Mouse (Mus musculus): ENCODE measurements around the gene Lrrn4cl. TPM values are rescaled to one million over a fixed set of nuclear protein-coding genes. Genes with fewer than 3 reads are reported as not detected.
"Not testable (repeated sequence)": the region's sequence is repeated elsewhere in the genome, so short reads cannot be mapped to it uniquely, and the experiment has no call there.

The Lrrn4cl gene
- total RNA-seq, 2 experiments from 2014 or later = 5.5 to 6.1 TPM

GRCm38 (mm10) chr19:8881034-8881392 is 30.4 kb downstream of the Lrrn4cl start:
- no peak for DNase-seq

DNA sequence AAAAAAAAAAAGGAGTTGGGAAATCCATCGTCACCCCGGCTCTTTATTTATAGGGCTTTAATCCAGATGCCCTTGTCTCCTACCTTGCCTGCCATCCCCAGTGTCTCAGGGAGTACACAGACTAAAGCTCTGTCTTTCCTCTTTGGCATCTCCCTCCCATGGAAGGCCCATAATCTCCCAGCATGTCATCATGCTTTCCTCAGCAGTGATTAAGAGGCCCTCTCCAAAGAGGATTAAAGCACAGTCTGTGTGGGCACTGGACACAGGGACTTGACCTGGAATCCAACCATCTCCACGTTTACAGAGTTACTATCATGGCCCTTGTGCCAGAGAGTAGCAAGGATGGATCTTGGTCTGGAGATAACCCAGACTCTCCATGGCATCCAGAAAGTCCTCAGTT is 33.0 kb downstream of the Lrrn4cl start, which contains the start of the genes Lbhd1 and Gm49403:
Gene Lbhd1, plus strand, starts transcription at position 117 of the 400 bp plus-strand sequence.
Gene Gm49403, plus strand, starts transcription at position 315 of the 400 bp plus-strand sequence.
- DNase-seq = no peak

GRCm38 (mm10) chr19:8886916-8887584 is 36.5 kb downstream of the Lrrn4cl start:
- DNase-seq = no peak

DNA sequence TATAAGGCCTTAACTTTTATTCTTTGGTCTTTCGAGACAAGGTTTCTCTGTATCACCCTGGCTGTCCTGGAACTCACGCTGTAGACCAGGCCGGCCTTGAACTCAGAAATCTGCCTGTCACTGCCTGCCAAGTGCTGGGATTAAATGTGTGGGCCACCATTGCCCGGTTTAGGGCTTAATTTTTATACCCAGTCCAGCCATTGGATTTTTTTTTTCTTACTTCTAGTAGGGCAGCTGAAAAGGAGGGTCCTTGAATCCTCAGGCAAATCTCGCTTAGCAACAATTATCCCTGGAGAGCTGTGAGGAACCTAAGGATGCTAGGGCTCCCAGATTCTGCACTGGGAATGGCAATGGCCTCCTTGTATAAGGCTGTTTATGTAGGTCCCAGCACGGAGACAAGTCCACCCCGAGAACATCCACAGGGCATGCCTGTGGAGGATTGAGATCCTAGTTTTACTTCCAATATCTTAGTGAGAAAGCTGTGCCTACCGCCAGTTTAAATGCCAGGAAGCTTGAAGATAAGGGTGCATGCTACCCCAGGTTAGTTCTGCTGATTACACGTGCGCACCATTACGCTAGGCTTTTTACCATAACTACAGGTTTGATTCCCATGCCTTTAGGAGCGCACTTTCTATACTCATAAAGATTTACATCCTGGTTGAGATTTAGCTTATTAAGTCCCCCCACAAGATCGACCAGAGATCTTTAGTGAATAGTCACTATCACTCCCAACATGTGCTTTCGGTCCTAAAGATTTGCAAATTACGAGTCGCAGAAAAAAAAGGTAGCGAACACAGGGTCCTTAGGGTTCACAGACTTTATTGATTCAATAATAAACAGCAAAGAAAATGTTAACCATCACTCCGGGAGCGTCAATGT is 37.3 kb downstream of the Lrrn4cl start:
- DNase-seq = no peak

DNA sequence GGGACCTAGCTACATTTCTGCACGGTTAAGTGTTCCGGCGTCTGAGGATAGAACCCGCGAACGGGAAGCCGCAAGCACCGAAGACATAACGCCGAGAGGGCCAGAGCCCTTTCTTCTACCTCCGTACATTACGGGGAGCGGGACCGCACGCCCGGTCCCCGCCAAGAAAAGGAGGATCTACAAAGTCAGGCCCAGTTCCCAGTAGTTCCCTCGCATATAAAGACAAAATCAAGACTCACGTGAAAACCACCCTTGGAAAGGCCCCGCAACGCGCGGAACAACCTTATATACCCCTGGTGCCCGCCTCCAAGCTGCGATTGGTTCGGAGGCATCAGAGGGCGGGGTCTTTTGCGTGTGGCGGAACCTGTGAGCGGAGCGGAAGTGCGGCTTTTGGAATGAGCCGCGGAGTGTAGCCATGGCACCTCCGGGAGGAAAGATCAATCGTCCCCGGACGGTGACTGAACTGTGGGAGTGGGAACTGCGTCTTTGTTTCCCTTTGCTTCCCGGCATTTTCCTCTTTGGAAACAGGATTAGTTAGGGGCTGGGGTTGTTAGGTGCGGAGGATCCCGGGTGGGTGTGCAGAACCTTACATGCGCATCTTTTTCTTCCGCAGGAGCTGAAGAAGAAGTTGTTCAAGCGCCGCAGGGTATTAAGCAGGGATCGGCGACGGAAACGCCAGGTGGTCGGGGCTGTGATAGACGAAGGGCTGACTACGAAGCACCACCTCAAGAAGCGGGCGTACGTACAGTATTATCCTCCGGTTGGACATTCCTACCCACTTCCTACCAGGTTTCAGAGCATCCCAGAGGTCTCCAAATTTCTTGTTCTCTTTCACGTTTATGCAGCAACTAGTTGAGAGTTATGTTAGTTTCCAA is 38.2 kb downstream of the Lrrn4cl start, which contains the start of the genes 1810009A15Rik and Gm49416:
Gene 1810009A15Rik, plus strand, starts transcription at position 343 of the 875 bp plus-strand sequence.
Gene Gm49416, plus strand, starts transcription at position 416 of the 875 bp plus-strand sequence.
- DNase-seq = peak; percentile 96

DNA sequence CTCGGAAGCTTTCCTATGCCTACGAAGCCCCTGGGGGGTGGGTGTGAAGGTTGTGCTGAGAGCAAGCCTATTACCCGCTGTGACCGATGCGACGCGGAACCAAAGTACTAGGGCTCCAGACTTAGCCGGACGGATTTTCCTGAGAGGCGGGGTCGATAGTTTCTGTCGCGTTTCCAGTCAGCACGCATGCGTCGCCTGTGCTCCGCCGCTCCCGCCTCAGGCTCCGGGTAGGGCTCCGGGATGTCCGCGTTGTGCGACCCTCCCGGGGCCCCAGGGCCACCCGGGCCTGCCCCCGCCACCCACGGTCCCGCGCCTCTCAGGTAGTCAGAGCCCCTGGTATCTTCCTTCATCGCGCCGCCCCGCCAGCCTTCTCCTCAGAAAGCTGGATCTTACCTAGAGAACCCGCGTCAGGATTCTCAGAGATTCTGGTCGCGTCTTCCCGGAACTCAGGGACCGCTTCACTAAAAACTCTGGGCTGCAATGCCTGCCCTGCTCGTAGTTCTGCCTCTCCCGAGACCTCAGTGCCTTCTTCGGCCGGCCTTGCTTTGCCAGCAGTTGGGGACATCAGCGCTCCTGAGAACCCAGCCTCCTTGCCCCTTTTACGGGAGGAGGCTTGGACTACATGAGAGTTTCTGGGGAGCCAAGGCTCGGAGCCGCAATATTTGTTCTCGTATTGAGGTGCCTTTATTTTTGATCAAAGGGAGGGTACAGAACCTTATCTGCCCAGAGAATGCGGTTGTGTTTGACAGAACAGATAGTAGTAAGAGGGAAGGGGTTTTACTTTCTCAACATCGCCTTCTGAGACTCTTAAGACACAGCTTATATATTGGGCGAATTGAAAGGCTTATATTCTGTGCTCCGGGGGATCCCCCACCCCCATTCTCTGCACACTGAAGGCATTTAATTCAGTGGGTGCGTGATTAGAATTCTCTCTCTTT is 42.5 kb downstream of the Lrrn4cl start, which contains the start of gene Ints5:
Gene Ints5, plus strand, starts transcription at position 177 of the 938 bp plus-strand sequence.
- peak; percentile 91 for DNase-seq

DNA sequence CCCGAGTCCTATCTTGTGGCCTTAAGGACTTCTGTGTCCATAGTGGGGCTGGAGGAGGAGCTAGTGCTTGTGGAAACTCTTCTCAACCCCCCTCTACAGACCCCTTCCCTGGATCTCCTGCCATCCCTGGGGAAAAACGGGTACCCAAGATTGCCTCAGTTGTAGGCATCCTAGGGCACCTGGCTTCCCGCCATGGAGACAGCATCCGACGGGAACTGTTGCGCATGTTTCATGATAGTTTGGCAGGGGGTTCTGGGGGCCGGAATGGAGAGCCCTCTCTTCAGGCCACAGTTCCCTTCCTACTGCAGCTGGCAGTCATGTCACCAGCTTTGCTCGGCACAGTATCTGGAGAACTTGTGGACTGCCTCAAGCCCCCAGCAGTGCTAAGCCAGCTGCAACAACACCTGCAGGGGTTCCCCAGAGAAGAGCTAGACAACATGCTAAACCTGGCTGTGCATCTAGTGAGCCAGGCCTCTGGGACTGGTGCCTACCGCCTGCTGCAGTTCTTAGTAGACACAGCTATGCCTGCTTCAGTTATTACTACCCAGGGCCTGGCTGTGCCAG is 44.9 kb downstream of the Lrrn4cl start:
- no peak for DNase-seq

- DNase-seq = not testable (repeated sequence)
Observed at GRCm38 (mm10) chr19:8896231-8896630, 45.7 kb downstream of the Lrrn4cl start.

DNA sequence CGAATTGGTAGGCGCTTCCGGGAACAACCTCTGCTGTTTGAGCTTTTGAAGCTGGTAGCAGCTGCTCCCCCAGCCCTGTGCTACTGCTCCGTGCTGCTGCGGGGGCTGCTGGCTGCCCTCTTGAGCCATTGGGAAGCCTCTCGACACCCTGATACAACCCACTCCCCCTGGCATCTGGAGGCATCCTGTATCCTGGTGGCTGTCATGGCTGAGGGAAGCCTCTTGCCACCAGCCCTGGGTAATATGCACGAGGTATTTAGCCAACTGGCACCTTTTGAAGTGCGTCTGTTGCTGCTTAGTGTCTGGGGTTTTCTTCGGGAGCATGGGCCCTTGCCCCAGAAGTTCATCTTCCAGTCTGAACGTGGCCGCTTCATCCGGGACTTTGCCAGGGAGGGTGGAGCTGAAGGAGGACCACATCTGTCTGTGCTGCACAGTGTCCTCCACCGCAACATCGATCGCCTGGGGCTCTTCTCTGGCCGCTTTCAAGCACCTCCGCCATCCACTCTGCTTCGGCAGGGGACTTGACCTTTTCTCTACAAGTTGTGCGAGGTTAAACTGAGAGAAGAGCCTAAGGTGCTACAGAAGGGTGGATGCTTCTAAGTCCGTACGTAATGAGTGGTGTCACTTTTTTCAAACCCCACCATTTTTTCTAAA is 46.8 kb downstream of the Lrrn4cl start:
- DNase-seq = peak; percentile 72

- DNase-seq = peak; percentile 96
Observed at GRCm38 (mm10) chr19:8897865-8898495, 47.4 kb downstream of the Lrrn4cl start, which contains the start of gene Ganab. TSS of gene Ganab (plus strand) at chr19:8898071.

- no peak for DNase-seq
Observed at GRCm38 (mm10) chr19:8898576-8898975, 48.0 kb downstream of the Lrrn4cl start.

GRCm38 (mm10) chr19:8899079-8899478 is 48.5 kb downstream of the Lrrn4cl start:
- no peak for DNase-seq

DNA sequence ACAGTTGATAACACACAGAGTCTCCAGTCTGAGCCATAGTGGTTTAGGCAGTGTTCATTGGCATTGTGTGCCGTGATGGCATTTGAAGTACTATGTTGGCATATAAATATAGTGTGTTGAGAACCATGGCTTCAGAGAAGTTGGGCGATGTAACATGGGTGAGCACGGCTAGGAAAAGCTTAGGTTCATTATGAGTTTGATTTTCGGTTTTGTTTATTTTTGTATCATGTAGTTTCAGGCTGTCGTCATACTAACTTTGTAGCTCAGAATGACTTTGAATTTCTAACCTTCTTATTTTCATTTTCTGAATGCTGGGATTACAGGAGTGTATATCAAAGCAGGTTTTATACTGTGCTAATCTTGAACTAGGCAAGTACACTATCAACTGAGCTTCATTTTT is 52.8 kb downstream of the Lrrn4cl start:
- no peak for DNase-seq

Small RNAs within 50 kb of the gene (microRNA-seq; reads per million reads assigned to microRNA genes)
- not detected for gene Mir5136

Other genes starting within 250 kb of the Lrrn4cl start
- not detected for gene Slc22a6, start 232.7 kb upstream of the Lrrn4cl start, total RNA-seq (2021)
- gene Chrm1, start 187.0 kb upstream of the Lrrn4cl start, total RNA-seq (2021) = 1 to 10 TPM; 2.1 to 2.5 TPM
- gene Slc3a2, start 127.4 kb upstream of the Lrrn4cl start, total RNA-seq (2021) = 100 to 1,000 TPM in 1 of 2 experiments, 10 to 100 TPM in 1; 97.4 to 178 TPM
- 10 to 100 TPM; 51.1 to 58.8 TPM for gene Wdr74, start 114.9 kb upstream of the Lrrn4cl start, total RNA-seq (2021)
- gene 1700092M07Rik, start 110.0 kb upstream of the Lrrn4cl start, total RNA-seq (2021) = 1 to 10 TPM; 1.3 to 3.1 TPM
- gene Stx5a, start 109.4 kb upstream of the Lrrn4cl start, total RNA-seq (2021) = 10 to 100 TPM; 73.8 to 75.8 TPM
- 100 to 1,000 TPM in 1 of 2 experiments, 10 to 100 TPM in 1; 88.6 to 107 TPM for gene Nxf1, start 93.7 kb upstream of the Lrrn4cl start, total RNA-seq (2021)
- gene Tmem223, start 79.8 kb upstream of the Lrrn4cl start, total RNA-seq (2021) = 100 to 1,000 TPM; 101 to 127 TPM
- gene Tmem179b, start 76.3 kb upstream of the Lrrn4cl start, total RNA-seq (2021) = 10 to 100 TPM; 48.6 to 50.0 TPM
- gene Taf6l, start 64.4 kb upstream of the Lrrn4cl start, total RNA-seq (2021) = 10 to 100 TPM; 12.4 to 19.5 TPM
- 10 to 100 TPM; 81.3 to 90.4 TPM for gene Polr2g, start 52.2 kb upstream of the Lrrn4cl start, total RNA-seq (2021)
- 1 to 10 TPM; 2.0 to 2.3 TPM for gene Zbtb3, start 48.2 kb upstream of the Lrrn4cl start, total RNA-seq (2021)
- 10 to 100 TPM; 25.7 to 30.7 TPM for gene Ttc9c, start 31.4 kb upstream of the Lrrn4cl start, total RNA-seq (2021)
- 10 to 100 TPM; 58.0 to 62.7 TPM for gene Hnrnpul2, start 30.8 kb upstream of the Lrrn4cl start, total RNA-seq (2021)
- not detected for gene AC129217.1, start 21.0 kb upstream of the Lrrn4cl start, total RNA-seq (2021)
- gene Bscl2, start 13.3 kb upstream of the Lrrn4cl start, total RNA-seq (2021) = 100 to 1,000 TPM; 157 to 160 TPM
- 1 to 10 TPM; 5.8 to 9.8 TPM for gene Gng3, start 11.6 kb upstream of the Lrrn4cl start, total RNA-seq (2021)
- gene Ubxn1, start 20.7 kb downstream of the Lrrn4cl start, total RNA-seq (2021) = 100 to 1,000 TPM; 193 to 217 TPM
- 10 to 100 TPM; 69.1 to 79.0 TPM for gene Uqcc3, start 30.2 kb downstream of the Lrrn4cl start, total RNA-seq (2021)
- 10 to 100 TPM in 1 of 2 experiments, 1 to 10 TPM in 1; 7.4 to 10.7 TPM for gene Lbhd1, start 33.0 kb downstream of the Lrrn4cl start, total RNA-seq (2021)
- not detected for gene Gm49403, start 33.2 kb downstream of the Lrrn4cl start, total RNA-seq (2021)
- gene 1810009A15Rik, start 38.1 kb downstream of the Lrrn4cl start, total RNA-seq (2021) = 10 to 100 TPM; 31.5 to 31.9 TPM
- not detected for gene Gm49416, start 38.2 kb downstream of the Lrrn4cl start, total RNA-seq (2021)
- 10 to 100 TPM; 23.7 to 25.2 TPM for gene Ints5, start 42.2 kb downstream of the Lrrn4cl start, total RNA-seq (2021)
- gene Ganab, start 47.3 kb downstream of the Lrrn4cl start, total RNA-seq (2021) = 100 to 1,000 TPM; 142 to 150 TPM
- gene B3gat3, start 69.6 kb downstream of the Lrrn4cl start, total RNA-seq (2021) = 10 to 100 TPM; 55.1 to 59.3 TPM
- gene Rom1, start 78.6 kb downstream of the Lrrn4cl start, total RNA-seq (2021) = 10 to 100 TPM; 17.4 to 24.0 TPM
- gene Eml3, start 78.8 kb downstream of the Lrrn4cl start, total RNA-seq (2021) = 10 to 100 TPM; 43.6 to 53.3 TPM
- gene Mta2, start 91.1 kb downstream of the Lrrn4cl start, total RNA-seq (2021) = 100 to 1,000 TPM in 1 of 2 experiments, 10 to 100 TPM in 1; 94.8 to 111 TPM
- gene Tut1, start 103.1 kb downstream of the Lrrn4cl start, total RNA-seq (2021) = 10 to 100 TPM; 17.4 to 19.3 TPM
- 100 to 1,000 TPM; 355 to 407 TPM for gene Eef1g, start 116.3 kb downstream of the Lrrn4cl start, total RNA-seq (2021)
- 100 to 1,000 TPM; 146 to 184 TPM for gene Ahnak, start 138.5 kb downstream of the Lrrn4cl start, total RNA-seq (2021)
- gene Scgb1a1, start 237.2 kb downstream of the Lrrn4cl start, total RNA-seq (2021) = 1 to 10 TPM in 1 of 2 experiments, not detected in 1; 3.9 TPM